Mouse (Mus musculus) c-Kit-negative CD71-positive TER-119-positive erythroid progenitor cells, embryonic 14.5 days (primary cell): ENCODE results near the gene Pogz.
"Not testable (repeated sequence)": the region's sequence is repeated elsewhere in the genome, so short reads cannot be mapped to it uniquely, and the experiment has no call there.

ENCODE experiments used
- DNase-seq: peaks from one replicate; pipeline ENCODE4 v3.0.0-alpha.2; 2013; ENCODE audit warnings: low read depth, low spot score

The Pogz gene

GRCm38 (mm10) chr3:94915903-94916741, 78.8 kb downstream of the Pogz start:
- no peak for DNase-seq

GRCm38 (mm10) chr3:94917816-94918361, 80.5 kb downstream of the Pogz start:
- peak; percentile 46 for DNase-seq

- DNase-seq = no peak
These were observed 81.5 kb downstream of the Pogz start for GRCm38 (mm10) chr3:94918845-94919244.

GRCm38 (mm10) chr3:94921104-94921503, 83.7 kb downstream of the Pogz start:
- DNase-seq = no peak

GRCm38 (mm10) chr3:94922333-94922732, 85.0 kb downstream of the Pogz start:
- no peak for DNase-seq

- no peak for DNase-seq
These were observed 87.3 kb downstream of the Pogz start for GRCm38 (mm10) chr3:94924688-94925087.

- not testable (repeated sequence) for DNase-seq
These were observed 89.0 kb downstream of the Pogz start for GRCm38 (mm10) chr3:94926301-94926736.

GRCm38 (mm10) chr3:94928979-94929378, 91.6 kb downstream of the Pogz start:
- not testable (repeated sequence) for DNase-seq

GRCm38 (mm10) chr3:94930386-94931266, 93.3 kb downstream of the Pogz start:
- not testable (repeated sequence) for DNase-seq

- DNase-seq = not testable (repeated sequence)
These were observed 94.2 kb downstream of the Pogz start for GRCm38 (mm10) chr3:94931427-94932082.
